8 mouse cellular contexts compared by ENCODE assay signal in genomic region chr1:162739831-162740394, GRCm38 (mm10). TPM values are rescaled to one million over a fixed set of nuclear protein-coding genes. Genes with fewer than 3 reads are reported as not detected.
A peak's percentile ranks its signal among the peaks of the same experiment; 100 is the strongest.
DNase-seq lines count a peak whose midpoint lies in the region; ATAC-seq lines count a peak whose summit lies in the region.

No protein-coding gene starts in this region.

- peaks cover 16% of the 10 kb centered on the region for H3K4me1 ChIP-seq in forebrain, embryonic 14.5 days (ENCODE audit: control insufficient read depth, insufficient read depth, low read length)
- H3K4me1 ChIP-seq in midbrain, embryonic 12.5 days = peaks cover 24% of the 10 kb centered on the region

- DNase-seq in layer of hippocampus, adult 9-11 months = peak; percentile 14
- DNase-seq in layer of hippocampus, adult 11-12 months (ENCODE audit: low spot score) = no peak
- DNase-seq in T-cell, adult 2 months (ENCODE audit: low spot score) = peak; percentile 51
- DNase-seq in forebrain, embryonic 14.5 days (ENCODE audit: low spot score) = peak; percentile 30
- DNase-seq in kidney, postnatal 10 days = peak; percentile 52
- DNase-seq in cerebellum, adult 18-20 months = no peak
- DNase-seq in thymus, postnatal 0 days (ENCODE audit: low spot score) = no peak

- peak overlapping the region; percentile 98 for H3K9ac ChIP-seq in forebrain, embryonic 14.5 days (ENCODE audit: low read length)
- peak overlapping the region; percentile 99 for H3K9ac ChIP-seq in midbrain, embryonic 12.5 days (replicated peaks)

- H3K9me3 ChIP-seq in forebrain, embryonic 14.5 days (replicated peaks; ENCODE audit: control insufficient read depth, low read length) = no peaks in the 10 kb centered on the region
- H3K9me3 ChIP-seq in midbrain, embryonic 12.5 days = no peaks in the 10 kb centered on the region

- 0 out of 2 replicates have a peak, but pooled peaks cover 2% of the 10 kb centered on the region for H3K36me3 ChIP-seq in forebrain, embryonic 14.5 days (ENCODE audit: control insufficient read depth, insufficient read depth, low read length)
- no peaks in the 10 kb centered on the region for H3K36me3 ChIP-seq in midbrain, embryonic 12.5 days

- peak overlapping the region; percentile 94 for H3K4me3 ChIP-seq in forebrain, embryonic 14.5 days (ENCODE audit: low read depth, low read length)
- peak overlapping the region; percentile 98 for H3K4me3 ChIP-seq in midbrain, embryonic 12.5 days

- WGBS in forebrain, embryonic 14.5 days = under 1% methylated on average over 57 of the region's 58 CpGs
- WGBS in midbrain, embryonic 12.5 days = under 1% methylated on average over 48 of the region's 58 CpGs

- no peaks in the 10 kb centered on the region for H3K27me3 ChIP-seq in forebrain, embryonic 14.5 days (replicated peaks; ENCODE audit: control insufficient read depth, insufficient read depth, low read length)
- H3K27me3 ChIP-seq in midbrain, embryonic 12.5 days = no peaks in the 10 kb centered on the region

- H3K27ac ChIP-seq in forebrain, embryonic 14.5 days (ENCODE audit: low read depth, low read length) = peak overlapping the region; percentile 98
- H3K27ac ChIP-seq in midbrain, embryonic 12.5 days (replicated peaks) = peak overlapping the region; percentile 98

- peak; percentile 83 for ATAC-seq in forebrain, embryonic 14.5 days
- peak; percentile 90 for ATAC-seq in midbrain, embryonic 12.5 days (ENCODE audit: low FRiP score, low read depth)

- H3K4me2 ChIP-seq in forebrain, embryonic 14.5 days (ENCODE audit: low read length) = peak overlapping the region; percentile 84
- H3K4me2 ChIP-seq in midbrain, embryonic 12.5 days (replicated peaks) = peak overlapping the region; percentile 77

RNA-seq across cellular contexts. Expression of gene Prrc2c, which starts 0.4 kb away (rescaled TPM):
- 100 and 130 TPM in 2 replicates for polyA plus RNA-seq in forebrain, embryonic 14.5 days (2014; fragmentation: Nextera tagmentation; extraction: Ambion mirVana)
- 154 and 171 TPM in 2 replicates for polyA plus RNA-seq in midbrain, embryonic 12.5 days (2016; fragmentation: Nextera tagmentation; extraction: Ambion mirVana)
- polyA plus RNA-seq in thymus, postnatal 0 days (2015; fragmentation: Nextera tagmentation; extraction: Ambion mirVana) = 154 and 200 TPM in 2 replicates

Comparison
In these comparisons a context has a peak if more than half of its experiments do, and no peak if none do; other contexts are left out.
1. DNase-seq: peak in layer of hippocampus, adult 9-11 months (single experiment), T-cell, adult 2 months (single experiment), forebrain, embryonic 14.5 days (single experiment) and kidney, postnatal 10 days (single experiment); none in layer of hippocampus, adult 11-12 months (single experiment), cerebellum, adult 18-20 months (0 of 2) and thymus, postnatal 0 days (single experiment).